Mouse (Mus musculus): ENCODE results near the gene Xrn2.

Gene Xrn2

DNA sequence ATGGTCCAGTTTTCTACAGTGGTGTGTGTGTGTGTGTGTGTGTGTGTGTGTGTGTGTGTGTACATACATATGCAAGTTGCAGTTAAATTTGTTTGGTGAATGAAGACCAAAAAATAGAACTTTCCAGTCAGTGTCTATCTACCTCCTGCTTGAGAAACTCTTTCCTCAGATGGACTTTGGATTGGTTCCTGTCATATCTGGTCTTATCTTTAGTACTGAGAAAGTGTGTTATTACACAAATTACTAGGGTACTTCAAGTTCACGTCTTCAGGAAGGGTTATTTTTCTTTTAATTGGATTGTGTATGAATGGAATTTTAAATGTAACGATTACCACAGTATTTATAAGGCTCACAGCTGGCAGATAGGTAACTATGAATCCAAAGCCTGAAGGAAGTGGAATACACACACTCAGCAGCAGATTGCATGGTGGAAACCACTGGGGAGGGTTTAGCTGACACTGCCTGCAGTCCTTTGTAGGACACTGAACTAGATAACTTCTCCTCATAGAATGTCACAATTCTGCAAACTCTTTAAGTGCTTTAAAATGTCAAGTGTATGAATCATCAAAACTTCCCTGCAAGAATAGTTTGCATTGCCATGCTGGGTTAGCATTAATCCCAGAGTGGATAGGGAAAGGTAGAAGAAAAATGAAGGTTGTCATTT lies 40.6 kb downstream of the Xrn2 start:
- DNase-seq (ENCODE audit: low spot score in 2 of 2) = no peak

DNA sequence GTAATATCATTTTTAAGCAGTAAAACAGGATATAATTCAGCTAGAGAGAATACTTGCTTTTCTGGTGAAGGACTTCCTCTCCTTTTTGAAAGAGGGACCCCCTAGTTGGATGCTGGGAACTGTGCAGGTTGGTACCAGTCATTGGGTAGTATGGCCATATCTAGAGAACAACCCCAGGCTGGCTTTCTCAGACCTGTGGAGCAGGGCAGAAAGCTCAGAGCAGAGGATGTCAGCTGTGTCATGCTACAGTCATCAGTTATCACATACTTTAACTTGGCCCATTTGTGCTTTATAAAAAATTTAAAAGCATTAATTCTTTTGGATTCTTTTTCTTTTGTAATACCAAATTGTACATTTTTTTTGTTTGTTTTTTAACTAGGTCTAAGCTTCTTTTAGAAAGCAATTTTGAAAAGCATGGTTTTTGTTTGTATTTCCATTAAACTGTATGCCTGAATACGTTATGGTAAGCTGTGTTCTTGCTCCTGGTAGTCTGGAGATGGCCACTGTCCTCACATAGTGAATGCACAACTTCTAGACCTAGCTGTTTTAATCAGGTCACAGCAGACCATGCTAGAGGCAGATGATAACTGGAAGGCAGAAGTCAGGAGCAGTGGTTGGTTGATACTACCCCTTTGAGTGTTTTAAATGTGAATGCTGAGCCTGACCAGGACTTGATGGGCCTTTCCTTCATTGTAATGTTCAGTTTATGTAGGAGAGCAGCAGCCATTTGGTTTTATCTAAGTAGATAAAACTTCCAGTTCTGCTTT lies 54.9 kb downstream of the Xrn2 start:
- DNase-seq (ENCODE audit: low spot score in 2 of 2) = no peak

DNA sequence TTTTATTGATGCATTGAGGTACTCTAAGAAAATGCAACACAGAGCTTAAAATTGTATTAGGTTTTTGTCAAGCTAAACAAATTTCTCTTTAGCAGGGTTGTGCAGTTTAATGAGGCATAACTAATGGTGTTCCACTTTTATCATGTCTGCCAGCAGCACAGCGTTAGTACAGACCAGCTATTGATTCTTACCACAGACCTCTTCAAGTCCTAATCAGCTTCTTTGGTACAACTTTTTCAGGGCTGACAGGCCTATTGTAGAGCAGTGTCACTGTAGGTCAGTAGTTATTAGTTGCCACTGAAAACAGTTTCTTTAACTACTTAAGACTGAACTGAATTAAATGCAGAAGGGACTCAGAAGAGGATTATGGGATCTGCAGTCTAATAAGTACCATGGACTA lies 56.3 kb downstream of the Xrn2 start:
- DNase-seq (ENCODE audit: low spot score in 2 of 2) = no peak

DNA sequence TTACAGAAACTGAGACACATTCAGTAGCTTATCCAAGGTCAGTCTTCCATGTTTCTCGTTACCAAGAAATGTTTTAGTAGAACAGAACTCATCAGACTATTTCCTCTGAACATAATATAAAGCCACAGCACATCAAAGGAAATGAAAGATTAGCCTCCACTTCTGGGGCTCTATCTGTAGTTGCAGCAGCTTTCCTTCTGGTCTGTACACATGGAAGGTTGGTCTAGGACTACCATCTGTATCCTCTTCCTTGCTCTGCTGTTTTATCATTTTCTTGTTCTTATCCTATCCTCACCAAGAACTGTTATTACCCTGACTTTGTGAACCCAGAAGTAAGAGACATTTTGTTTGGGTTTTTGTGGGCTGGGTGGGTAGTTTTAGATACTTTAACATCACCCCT lies 57.5 kb downstream of the Xrn2 start:
- no peak for DNase-seq (ENCODE audit: low spot score in 2 of 2)

DNA sequence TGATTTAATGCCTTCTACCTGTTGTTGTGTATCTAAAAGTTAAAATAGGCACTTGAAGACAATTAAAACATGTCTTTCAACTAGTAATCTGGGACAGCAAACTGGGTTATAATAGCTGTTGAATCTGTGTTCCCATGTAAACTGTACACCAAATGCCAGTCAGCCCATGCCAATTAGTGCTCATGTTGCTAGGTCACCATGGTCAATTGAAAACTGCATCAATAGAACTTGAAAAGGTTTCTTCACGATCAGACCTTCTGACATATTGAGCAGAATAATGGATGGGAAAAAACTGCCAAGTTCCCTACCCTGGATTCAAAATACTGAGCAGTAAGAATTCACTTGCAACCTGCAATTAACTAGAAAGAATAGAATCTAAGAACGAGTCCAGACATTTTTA lies 61.2 kb downstream of the Xrn2 start:
- no peak for DNase-seq (ENCODE audit: low spot score in 2 of 2)

DNA sequence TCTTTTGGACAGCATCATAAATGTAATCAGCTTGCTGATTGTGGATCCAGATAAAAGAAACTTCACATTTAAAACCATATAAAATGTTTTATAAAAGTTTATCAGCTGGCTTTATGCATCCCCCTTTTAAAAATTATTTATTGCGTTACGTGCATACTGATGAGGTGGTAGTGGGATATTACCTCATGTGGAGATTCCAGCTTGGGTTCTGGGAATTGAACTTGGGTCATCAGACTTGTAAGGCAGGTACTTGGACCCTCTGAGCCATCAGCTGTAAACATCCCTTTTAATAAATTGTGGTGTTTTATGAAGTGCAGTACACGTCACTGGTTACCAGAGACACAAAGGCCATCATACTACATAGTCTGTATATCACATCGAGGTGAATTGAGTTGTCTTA lies 61.6 kb downstream of the Xrn2 start:
- no peak for DNase-seq (ENCODE audit: low spot score in 2 of 2)

DNA sequence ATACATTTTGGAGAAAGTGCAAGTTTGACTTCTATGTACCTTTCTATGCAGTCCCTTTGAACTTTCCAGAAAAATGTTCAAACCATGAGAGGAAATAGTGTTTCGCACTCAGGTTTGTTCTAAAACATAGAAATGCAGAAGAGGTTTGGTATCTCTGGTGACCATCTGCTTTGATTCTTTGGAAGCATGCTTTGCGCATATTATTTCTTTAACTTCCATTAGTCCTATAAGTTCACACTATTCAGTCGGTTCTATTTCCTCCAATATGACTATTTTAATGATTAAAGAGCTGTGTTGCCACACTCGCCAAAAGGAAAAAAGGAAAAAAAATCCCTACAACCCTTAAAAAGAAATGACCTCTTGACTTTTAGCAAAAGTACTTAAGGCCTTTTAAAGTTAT lies 69.6 kb downstream of the Xrn2 start:
- DNase-seq (ENCODE audit: low spot score in 2 of 2) = no peak

DNA sequence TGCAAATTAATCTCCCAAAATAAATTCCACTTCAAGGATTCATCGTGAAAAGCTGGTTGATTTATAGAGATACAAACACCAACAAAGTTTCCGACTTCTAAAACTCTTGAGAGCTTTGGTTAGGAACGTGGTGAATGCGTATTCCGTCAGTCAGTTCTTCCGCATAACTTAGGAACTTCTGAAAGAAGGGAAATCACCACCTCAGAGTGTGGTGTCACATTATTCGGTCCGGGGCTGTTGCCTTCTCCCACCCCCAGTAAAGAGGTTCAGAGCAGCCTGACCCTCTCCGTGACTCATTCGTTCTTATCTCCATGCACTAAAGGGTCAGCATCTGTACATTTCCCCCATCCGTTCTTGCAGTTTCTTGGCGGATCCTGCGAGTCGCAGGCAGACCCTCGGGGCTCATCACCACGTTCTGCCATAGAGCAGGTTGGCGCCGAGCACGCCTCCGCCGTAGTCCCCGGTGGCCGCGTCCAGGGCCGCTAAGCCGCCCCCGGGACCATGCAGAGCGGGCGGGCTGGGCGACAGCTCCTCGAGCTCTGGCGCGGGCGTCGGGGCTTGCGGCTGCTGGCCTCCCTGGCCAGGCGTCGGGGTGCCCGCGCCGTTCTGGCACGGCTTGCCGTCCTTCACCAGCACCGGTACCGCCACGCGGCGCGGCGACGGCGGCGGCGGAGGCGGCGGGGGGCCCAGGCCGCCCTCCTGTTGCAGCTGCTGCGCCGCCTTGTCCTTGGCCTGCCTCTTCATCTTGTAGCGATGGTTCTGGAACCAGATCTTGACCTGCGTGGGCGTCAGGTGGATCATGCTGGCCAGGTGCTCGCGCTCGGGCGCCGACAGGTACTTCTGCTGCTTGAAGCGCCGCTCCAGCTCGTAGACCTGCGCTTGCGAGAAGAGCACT lies 70.9 kb downstream of the Xrn2 start:
- DNase-seq (ENCODE audit: low spot score in 2 of 2) = no peak

DNA sequence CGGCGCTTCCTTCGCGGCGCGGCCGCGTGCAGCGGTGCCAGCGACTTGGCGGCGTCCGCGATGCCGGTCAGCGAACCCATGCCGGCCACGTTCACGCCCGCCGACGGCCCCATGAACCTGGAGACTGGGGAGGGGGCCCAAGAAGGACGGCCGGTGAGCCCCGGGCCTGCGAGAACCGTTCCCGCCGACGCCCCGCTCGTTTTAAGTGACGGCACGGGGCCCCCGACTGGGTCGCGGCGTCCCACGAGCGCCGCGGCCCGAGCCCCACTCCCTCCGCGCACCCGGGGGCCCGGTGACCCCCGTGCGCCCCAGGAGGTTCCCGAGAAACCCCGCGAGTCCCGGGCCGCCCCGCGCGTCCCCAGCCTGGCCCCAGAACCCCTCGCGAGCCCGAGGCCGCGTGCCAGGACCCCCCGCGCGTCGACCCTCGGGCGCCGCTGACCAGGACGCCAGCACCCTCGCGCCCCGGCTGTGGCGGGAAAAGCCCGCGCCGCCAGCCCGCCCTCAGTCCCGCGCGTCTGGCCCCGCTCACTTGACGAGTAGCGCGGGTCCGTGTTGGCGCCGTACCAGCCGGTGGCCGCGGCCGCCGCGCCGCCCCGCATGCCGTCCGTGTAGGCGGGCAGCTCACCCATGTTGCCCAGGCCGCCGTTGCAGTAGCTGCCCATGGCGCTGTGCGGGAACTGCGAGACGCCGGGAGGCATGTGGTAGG lies 71.7 kb downstream of the Xrn2 start:
- DNase-seq (ENCODE audit: low spot score in 2 of 2) = no peak

DNA sequence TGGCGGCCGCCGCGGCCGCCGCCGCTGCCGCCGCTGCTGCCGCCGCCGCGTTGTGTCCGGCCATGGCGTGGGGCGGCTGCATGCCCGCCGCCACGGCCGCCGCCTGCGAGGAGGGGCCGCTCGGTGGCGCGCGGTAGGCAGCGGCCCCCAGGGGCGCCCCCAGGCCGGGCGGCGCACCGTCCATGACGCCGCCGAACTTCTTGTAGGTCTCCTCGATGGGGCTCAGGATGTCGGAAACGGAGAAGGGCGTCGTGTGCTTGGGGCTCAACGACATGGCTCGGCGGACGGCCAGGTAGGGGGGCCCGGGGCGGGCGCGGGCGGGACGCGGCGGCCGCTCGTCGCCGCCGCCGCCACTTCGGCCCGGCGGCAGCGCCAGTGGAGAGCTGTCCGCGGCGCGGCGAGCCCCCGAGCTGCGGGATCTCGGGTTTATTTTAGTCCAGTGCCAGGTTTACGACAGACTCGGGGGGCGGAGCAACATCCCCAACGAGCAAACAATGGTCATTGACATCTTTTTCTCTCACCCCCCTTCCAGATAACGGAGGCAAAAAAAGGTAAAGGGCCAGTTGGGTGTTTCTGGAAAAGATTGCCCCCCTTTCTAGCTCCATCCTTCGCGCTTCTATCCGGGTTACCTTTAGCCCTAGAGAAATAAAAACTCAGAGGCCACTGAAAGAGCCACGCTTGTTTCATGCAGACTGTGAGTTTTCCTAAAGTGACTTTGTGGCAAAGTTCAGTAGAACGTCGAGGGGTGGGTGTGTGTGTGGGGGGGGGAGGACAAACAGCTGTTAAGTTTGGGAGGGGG lies 72.5 kb downstream of the Xrn2 start, which contains the start of gene Nkx2-4:
Nkx2-4 (minus strand) TSS at position 374 of the 799 bp plus-strand sequence.
- no peak for DNase-seq (ENCODE audit: low spot score in 2 of 2)

DNA sequence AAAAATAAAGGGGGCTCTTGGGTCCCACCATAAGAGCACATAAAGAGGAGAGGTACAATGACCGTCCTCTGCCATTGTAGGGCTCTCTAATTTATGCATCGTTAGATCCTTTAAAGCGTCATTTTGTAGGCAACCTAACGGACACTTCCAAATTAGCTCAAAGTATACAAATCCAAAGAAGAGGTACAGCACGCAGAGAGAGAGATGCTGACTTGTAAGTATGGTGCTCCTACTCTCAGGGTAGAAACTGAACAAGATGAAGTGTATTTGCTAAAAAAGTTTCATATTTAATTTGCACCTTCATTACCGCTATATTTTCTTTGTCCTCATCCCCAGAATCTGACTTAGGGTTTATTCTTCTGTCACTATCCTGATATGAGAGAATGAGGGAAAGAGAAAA lies 73.1 kb downstream of the Xrn2 start:
- DNase-seq (ENCODE audit: low spot score in 2 of 2) = no peak

DNA sequence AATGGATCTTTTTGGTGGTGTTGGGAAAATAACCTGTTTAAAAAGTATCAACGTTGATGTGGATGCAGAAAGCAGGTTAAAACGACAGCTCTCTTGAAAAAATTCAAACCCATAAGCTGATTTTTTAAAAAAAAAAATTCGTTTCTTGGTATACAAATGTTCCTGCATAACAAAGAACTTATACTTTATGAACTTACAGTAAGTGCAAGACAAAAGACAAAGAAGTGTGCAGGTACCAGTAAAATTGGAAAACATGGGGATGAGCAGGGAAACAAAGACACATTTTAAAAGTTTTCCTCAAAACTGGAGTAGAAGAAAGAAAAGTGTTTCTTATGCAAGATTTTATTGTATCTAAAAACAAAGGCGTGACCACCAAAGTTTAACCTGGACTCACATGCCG lies 73.6 kb downstream of the Xrn2 start:
- DNase-seq (ENCODE audit: low spot score in 2 of 2) = no peak

DNA sequence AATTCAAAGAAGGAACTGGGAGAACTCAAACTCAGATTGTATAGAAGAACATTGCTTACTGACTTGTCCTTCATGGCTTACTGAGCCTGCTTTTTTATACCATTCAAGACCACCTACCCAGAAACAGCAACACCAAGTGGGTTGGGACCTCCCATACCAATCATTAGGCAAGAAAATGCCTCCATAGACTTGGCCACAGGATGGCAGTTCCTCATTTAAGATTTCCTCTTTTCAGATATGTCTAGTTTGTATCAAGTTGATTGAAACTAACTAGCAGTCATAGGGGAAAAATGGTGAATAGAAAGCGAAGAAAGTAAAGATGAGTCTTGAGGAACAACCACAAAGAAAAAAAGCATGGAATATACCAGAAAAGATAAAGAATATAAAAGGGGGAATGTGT lies 106.9 kb downstream of the Xrn2 start:
- no peak for DNase-seq (ENCODE audit: low spot score in 2 of 2)

DNA sequence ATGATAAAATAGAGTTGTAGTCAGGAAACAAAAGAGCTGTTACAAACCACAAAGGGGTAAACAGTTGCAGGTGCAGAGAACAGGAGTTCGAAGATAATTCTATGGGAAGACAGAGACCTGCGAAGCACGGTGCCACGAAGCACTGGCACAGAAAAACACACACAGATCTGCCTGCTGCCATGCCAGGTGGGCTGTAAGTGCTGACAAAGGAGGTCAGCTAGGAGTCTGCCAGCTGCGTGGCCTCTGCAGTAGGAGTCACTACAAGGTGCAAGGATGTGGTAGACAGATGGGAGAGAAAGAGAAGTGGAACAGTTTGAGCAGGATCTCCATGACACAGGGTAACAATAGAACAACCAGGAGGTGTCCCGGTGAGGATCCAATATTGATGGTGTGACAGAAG lies 114.6 kb downstream of the Xrn2 start:
- DNase-seq (ENCODE audit: low spot score in 2 of 2) = no peak

Data from right cerebral cortex, postnatal 36 days (tissue).